Mouse (Mus musculus) kidney, postnatal 0 days (tissue): ENCODE measurements at regions not wholly inside any gene's neighbourhood (a gene's known extent, or its start where the extent isn't known, plus 50 kb on each side); places are given as distances from the start of the nearest gene placed in this dataset.

Experiments used
- ATAC-seq: fragments of 200-750 bp; cut with Nextera tagmentation; replicated peaks from 2 replicates; pipeline ENCODE4 v1.8.0; 2017; ENCODE audit warnings: low read depth, moderate number of reproducible peaks, moderate TSS enrichment, moderate library complexity; ENCODE audit not compliant: low FRiP score
- DNase-seq: peaks from one replicate; pipeline ENCODE4 v3.0.0-alpha.2; 2016; ENCODE audit warnings: low spot score
- H3K27ac ChIP-seq: fragments of 300-500 bp; sonication (generic); 2 replicates; pipeline ENCODE4 v1.5.1; 2014; ENCODE audit warnings: mild to moderate bottlenecking
- H3K27me3 ChIP-seq: fragments of 300-500 bp; sonication (generic); 2 replicates; pipeline ENCODE4 v1.6.1; 2014; ENCODE audit warnings: low read length, mixed read lengths; ENCODE audit not compliant: insufficient read depth
- H3K36me3 ChIP-seq: fragments of 300-500 bp; sonication (generic); 2 replicates; pipeline ENCODE4 v1.6.1; 2014; ENCODE audit warnings: low read length, mixed read lengths; ENCODE audit not compliant: insufficient read depth
- H3K4me1 ChIP-seq: fragments of 300-500 bp; sonication (generic); replicated peaks from 2 replicates; pipeline ENCODE4 v1.6.1; 2014; ENCODE audit warnings: antibody characterized with exemption, low read length, mixed read lengths; ENCODE audit not compliant: insufficient read depth
- H3K4me2 ChIP-seq: fragments of 300-500 bp; sonication (generic); 2 replicates; pipeline ENCODE4 v1.6.1; 2014; ENCODE audit warnings: mild to moderate bottlenecking, low read length, moderate library complexity, mixed read lengths
- H3K4me3 ChIP-seq: fragments of 300-500 bp; sonication (generic); replicated peaks from 2 replicates; pipeline ENCODE4 v1.5.1; 2014; ENCODE audit warnings: low read depth, low read length
- H3K9ac ChIP-seq: fragments of 300-500 bp; sonication (generic); 2 replicates; pipeline ENCODE4 v1.6.1; 2014; ENCODE audit warnings: low read depth, low read length
- H3K9me3 ChIP-seq: fragments of 300-500 bp; sonication (generic); replicated peaks from 2 replicates; pipeline ENCODE4 v1.6.1; 2016; ENCODE audit warnings: low read length, inconsistent platforms, mixed read lengths
- CTCF ChIP-seq: IDR thresholded peaks from 2 replicates; pipeline ENCODE4 v1.5.1; 2016; ENCODE audit warnings: antibody characterized with exemption, low read depth, mild to moderate bottlenecking, moderate library complexity
- WGBS: fragments of 180-500 bp; shearing (Covaris S2); extraction: QIAGEN DNeasy Blood & Tissue Kit; methylation state at CpG from one replicate; pipeline ENCODE4 v1.1.7; 2014; 5-methylcytosine and 5-hydroxymethylcytosine counted together

- WGBS = 74% methylated on average over 4 of the region's 4 CpGs
- ATAC-seq = no peak
- H3K9me3 ChIP-seq = no peaks in the 10 kb centered on the region
- no peak overlapping the region for H3K4me3 ChIP-seq
- TF ChIP-seq CTCF = no peak
- H3K27ac ChIP-seq = no peak overlapping the region
- H3K9ac ChIP-seq = no peak overlapping the region
- no peak for DNase-seq
- H3K27me3 ChIP-seq = no peaks in the 10 kb centered on the region
- H3K4me2 ChIP-seq = no peak overlapping the region
- no peaks in the 10 kb centered on the region for H3K36me3 ChIP-seq
- no peaks in the 10 kb centered on the region for H3K4me1 ChIP-seq
Measured at GRCm38 (mm10) chr9:17645882-17646626, 645.9 kb upstream of the Chordc1 start.

GRCm38 (mm10) chr9:17653818-17654217 is 638.1 kb upstream of the Chordc1 start:
- Histone ChIP-seq H3K9me3 (no peaks in the 10 kb centered on the region), H3K36me3 (no peaks in the 10 kb centered on the region), H3K4me2 (no peak overlapping the region), H3K27ac (no peak overlapping the region), H3K9ac (no peak overlapping the region), H3K27me3 (no peaks in the 10 kb centered on the region), H3K4me1 (no peaks in the 10 kb centered on the region), H3K4me3 (no peak overlapping the region)
- DNase-seq (no peak), ATAC-seq (no peak)
- no peak for TF ChIP-seq CTCF

GRCm38 (mm10) chr9:17664113-17664512 is 627.8 kb upstream of the Chordc1 start:
- Histone ChIP-seq H3K27me3 (no peaks in the 10 kb centered on the region), H3K9me3 (no peaks in the 10 kb centered on the region), H3K36me3 (no peaks in the 10 kb centered on the region), H3K9ac (no peak overlapping the region), H3K4me2 (no peak overlapping the region), H3K27ac (no peak overlapping the region), H3K4me1 (no peaks in the 10 kb centered on the region), H3K4me3 (no peak overlapping the region)
- 24% methylated on average over 1 of the region's 1 CpGs for WGBS
- no peak for TF ChIP-seq CTCF
- no peak for DNase-seq
- no peak for ATAC-seq

- Histone ChIP-seq H3K27me3 (no peaks in the 10 kb centered on the region), H3K4me3 (no peak overlapping the region), H3K4me1 (no peaks in the 10 kb centered on the region), H3K27ac (no peak overlapping the region), H3K36me3 (no peaks in the 10 kb centered on the region), H3K9me3 (no peaks in the 10 kb centered on the region), H3K9ac (no peak overlapping the region), H3K4me2 (no peak overlapping the region)
- WGBS = 71% methylated on average over 1 of the region's 1 CpGs
- no peak for DNase-seq
- ATAC-seq = no peak
- no peak for TF ChIP-seq CTCF
Measured at GRCm38 (mm10) chr9:17668260-17668659, 623.7 kb upstream of the Chordc1 start.

- DNase-seq = no peak
Measured at GRCm38 (mm10) chr9:17675519-17675918, 616.4 kb upstream of the Chordc1 start.

More at GRCm38 (mm10) chr9:17675519-17675918, 616.4 kb upstream of the Chordc1 start:
- no peak overlapping the region for H3K4me3 ChIP-seq
- no peak for ATAC-seq
- H3K36me3 ChIP-seq = no peaks in the 10 kb centered on the region
- H3K9ac ChIP-seq = no peak overlapping the region
- TF ChIP-seq CTCF = no peak
- no peaks in the 10 kb centered on the region for H3K9me3 ChIP-seq
- H3K4me1 ChIP-seq = no peaks in the 10 kb centered on the region
- H3K27ac ChIP-seq = no peak overlapping the region
- no peak overlapping the region for H3K4me2 ChIP-seq
- 77% methylated on average over 1 of the region's 1 CpGs for WGBS
- H3K27me3 ChIP-seq = no peaks in the 10 kb centered on the region
